Mouse (Mus musculus): ENCODE measurements around the gene Narfl.
"Not testable (repeated sequence)": the region's sequence is repeated elsewhere in the genome, so short reads cannot be mapped to it uniquely, and the experiment has no call there.

Gene Narfl

DNA sequence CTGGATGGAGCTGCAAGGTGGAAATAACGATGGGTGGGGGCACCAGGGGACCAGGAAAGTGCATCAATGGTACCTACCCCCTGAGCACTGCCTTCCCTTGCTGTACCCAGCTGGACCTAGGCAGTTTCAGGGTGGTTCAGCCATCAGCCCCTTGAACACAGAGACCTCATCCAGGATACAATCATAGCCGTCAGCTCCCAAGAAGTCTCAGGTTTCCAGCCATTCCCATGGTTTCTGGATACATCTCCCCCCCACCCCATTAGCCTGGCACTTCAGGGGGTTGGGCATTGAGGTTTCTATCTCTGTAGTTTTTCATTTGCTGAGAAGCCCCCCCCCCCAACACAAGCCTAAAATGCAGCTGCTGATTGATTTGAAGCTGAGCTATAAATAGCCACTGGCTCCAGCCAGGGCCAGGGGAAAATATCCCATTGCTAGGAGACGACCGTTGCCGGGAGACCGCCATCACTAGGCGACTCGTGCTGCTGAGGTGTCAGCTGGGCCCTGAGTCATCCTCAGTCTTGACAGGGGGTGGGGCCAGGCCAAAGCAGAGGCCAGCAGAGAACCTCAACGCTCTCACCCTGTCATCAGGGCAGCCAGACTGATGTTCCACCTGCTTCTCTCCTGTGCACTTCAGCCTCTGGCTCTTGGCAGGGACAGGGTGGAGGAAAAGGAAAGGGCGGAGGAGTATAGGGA lies 29.4 kb downstream of the Narfl start:
- in situ Hi-C loops (cut with MboI), result loop anchor here (5.0 kb wide), 1 partner anchor 36 kb away; no protein-coding TSS in a partner anchor

GRCm38 (mm10) chr17:25806507-25806906 lies 32.9 kb downstream of the Narfl start:
- in situ Hi-C loops (cut with MboI), result no loop called here

- in situ Hi-C loops (cut with MboI), result not testable (repeated sequence)
Observed at GRCm38 (mm10) chr17:25807452-25807851, 33.9 kb downstream of the Narfl start.

- in situ Hi-C loops (cut with MboI), result no loop called here
Observed at GRCm38 (mm10) chr17:25808028-25808427, 34.5 kb downstream of the Narfl start.

GRCm38 (mm10) chr17:25808789-25809605 lies 35.4 kb downstream of the Narfl start, which contains the start of gene Fbxl16:
Gene Fbxl16 (plus strand): TSS chr17:25809085.
- in situ Hi-C loops (cut with MboI), result no loop called here

- in situ Hi-C loops (cut with MboI), result no loop called here
Observed at GRCm38 (mm10) chr17:25809606-25810340, 36.2 kb downstream of the Narfl start.

- in situ Hi-C loops (cut with MboI), result no loop called here
Observed at GRCm38 (mm10) chr17:25810890-25811289, 37.3 kb downstream of the Narfl start.

- in situ Hi-C loops (cut with MboI), result no loop called here
Observed at GRCm38 (mm10) chr17:25813471-25813870, 39.9 kb downstream of the Narfl start.

GRCm38 (mm10) chr17:25817662-25818061 lies 44.1 kb downstream of the Narfl start:
- in situ Hi-C loops (cut with MboI), result no loop called here

GRCm38 (mm10) chr17:25818851-25819780 lies 45.5 kb downstream of the Narfl start:
- in situ Hi-C loops (cut with MboI), result no loop called here

DNA sequence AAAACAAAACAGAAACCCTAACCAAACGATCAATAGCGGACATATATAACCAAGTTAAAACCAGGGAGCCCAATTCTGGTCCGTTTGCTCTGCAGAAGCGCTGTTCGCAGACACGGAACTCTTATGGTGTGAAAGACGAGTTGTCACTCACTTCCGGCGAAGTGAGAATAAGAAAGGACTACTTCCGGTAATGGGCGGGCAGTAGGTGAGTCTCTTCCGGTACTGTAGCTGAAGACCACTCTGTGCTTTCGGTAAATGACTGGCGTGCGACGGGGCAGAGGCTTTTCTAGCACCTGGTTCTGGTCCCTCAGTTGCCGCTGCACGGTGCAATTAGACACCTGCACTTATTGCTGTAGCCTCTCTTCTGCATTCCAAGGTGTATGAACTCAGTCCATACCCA lies 49.9 kb downstream of the Narfl start, which contains the start of gene Wdr24:
Gene Wdr24 (plus strand): TSS at position 176 of the 400 bp plus-strand sequence.
- in situ Hi-C loops (cut with MboI), result no loop called here

DNA sequence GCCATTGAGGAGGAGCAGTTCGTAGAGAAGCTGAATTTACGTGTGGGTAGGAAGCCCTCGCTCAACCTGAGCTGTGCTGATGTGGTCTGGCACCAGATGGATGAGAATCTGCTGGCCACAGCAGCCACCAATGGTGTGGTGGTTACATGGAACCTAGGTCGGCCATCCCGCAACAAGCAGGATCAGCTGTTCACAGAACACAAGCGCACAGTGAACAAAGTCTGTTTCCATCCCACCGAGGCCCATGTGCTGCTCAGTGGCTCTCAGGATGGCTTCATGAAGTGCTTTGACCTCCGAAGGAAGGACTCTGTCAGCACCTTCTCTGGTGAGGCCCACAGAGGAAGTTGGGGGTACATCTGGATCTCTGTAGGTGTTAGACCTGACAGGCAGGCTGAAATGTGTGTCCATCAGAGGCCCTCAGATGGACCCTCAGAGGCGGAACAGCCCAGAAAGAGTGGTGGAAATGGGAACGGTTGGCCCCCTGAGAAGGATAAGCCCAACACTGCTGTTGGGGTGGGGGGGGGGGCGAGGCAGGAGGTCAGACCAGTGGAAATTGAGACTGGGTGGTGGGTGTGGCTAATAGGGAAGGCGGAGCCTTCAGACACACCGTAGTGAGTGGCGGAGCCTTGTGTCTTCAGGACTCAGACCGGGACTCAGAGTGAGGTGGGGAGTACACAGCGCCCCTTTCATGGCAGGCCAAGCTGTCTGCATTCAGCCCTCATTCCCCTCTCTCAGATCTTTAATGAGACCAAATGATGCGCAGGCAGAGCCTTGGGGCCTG lies 51.0 kb downstream of the Narfl start:
- in situ Hi-C loops (cut with MboI), result no loop called here

GRCm38 (mm10) chr17:25825311-25825710 lies 51.7 kb downstream of the Narfl start:
- in situ Hi-C loops (cut with MboI), result no loop called here

DNA sequence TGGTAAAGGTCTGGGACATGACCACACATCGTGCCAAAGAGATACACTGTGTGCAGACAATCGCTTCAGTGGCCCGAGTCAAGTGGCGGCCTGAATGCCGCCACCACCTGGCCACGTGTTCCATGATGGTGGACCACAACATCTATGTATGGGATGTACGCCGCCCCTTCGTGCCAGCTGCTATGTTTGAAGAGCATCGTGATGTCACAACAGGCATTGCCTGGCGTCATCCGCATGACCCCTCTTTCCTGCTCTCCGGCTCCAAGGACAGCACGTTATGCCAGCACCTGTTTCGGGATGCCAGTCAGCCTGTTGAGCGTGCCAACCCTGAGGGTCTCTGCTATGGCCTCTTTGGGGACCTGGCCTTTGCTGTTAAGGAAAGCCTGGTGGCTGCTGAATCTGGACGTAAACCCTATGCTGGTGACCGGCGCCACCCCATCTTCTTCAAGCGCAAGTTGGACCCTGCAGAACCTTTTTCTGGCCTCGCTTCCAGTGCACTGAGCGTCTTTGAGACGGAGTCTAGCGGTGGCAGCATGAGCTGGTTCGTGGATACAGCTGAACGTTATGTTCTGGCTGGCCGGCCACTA lies 52.5 kb downstream of the Narfl start:
- in situ Hi-C loops (cut with MboI), result no loop called here

DNA sequence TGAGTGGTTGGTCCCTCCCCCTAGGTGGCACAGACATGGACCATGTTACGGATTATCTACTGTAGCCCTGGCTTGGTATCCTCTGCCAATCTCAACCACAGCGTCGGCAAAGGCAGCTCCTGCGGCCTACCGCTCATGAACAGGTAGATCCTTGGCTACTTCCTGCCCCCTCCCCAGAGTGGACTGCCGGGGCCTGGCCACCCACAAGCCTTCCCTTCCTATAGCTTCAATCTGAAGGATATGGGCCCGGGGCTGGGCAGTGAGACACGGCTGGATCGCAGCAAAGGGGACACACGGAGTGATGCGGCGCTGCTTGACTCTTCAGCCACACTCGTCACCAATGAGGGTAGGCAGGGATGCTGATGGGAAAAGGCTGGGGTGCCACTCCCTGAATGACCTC lies 53.4 kb downstream of the Narfl start:
- in situ Hi-C loops (cut with MboI), result no loop called here

- in situ Hi-C loops (cut with MboI), result no loop called here
Observed at GRCm38 (mm10) chr17:25827546-25828222, 54.1 kb downstream of the Narfl start.

- in situ Hi-C loops (cut with MboI), result no loop called here
Observed at GRCm38 (mm10) chr17:25828223-25828594, 54.6 kb downstream of the Narfl start.

- in situ Hi-C loops (cut with MboI), result no loop called here
Observed at GRCm38 (mm10) chr17:25828712-25829557, 55.4 kb downstream of the Narfl start, which contains the start of gene Jmjd8. Gene Jmjd8 (plus strand): TSS chr17:25828867.
